Mouse (Mus musculus): ENCODE measurements at regions not wholly inside any gene's neighbourhood (a gene's known extent, or its start where the extent isn't known, plus 50 kb on each side); places are given as distances from the start of the nearest gene placed in this dataset.

DNA sequence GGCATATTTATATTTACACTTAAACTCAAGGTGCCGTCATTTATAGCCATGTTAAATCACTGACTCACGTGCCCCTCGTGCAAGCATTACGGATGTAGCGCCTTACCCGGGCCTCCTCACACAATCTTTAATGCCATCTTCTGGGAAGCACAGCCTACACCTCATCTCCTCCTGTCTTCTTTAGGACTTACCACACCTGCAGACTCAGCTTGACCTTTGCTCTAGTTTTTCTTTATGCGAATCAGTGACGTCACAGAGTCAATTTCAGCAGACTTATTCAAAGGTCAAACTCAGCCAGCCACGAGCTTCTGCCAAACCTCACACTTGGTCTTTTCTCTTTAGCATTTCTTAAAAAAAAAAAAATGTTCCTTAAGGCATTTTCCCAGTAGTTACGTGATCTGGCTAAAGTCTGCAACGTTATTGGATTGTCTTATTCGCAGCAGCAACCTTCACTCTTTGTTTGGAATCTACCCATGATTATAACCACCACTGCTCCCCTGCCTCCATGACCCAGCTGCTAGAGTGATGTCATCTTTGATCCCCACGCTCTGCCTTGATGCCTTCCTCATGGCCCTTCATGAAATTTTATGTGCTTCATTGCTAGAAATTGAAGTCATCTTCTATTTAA lies 285.3 kb downstream of the Lmo7 start:
- H3K36me3 ChIP-seq (ENCODE audit: control insufficient read depth, insufficient read depth, low read length), result no peaks in the 10 kb centered on the region
- no peaks in the 10 kb centered on the region for H3K9me3 ChIP-seq (ENCODE audit: control insufficient read depth, low read length)
- no peak overlapping the region for H3K4me3 ChIP-seq (ENCODE audit: low read depth, low read length)
- no peaks in the 10 kb centered on the region; the same call in 1 of the 2 replicates for H3K4me1 ChIP-seq (ENCODE audit: control insufficient read depth, insufficient read depth, low read length)
- H3K9ac ChIP-seq (ENCODE audit: low read depth, low read length), result no peak overlapping the region
- ATAC-seq (ENCODE audit: low read depth), result peak; percentile 62; the same call in 1 of the 2 replicates
- no peaks in the 10 kb centered on the region for H3K27me3 ChIP-seq (replicated peaks; ENCODE audit: control insufficient read depth, insufficient read depth, low read length)
- no peak overlapping the region for H3K4me2 ChIP-seq (ENCODE audit: low read depth, low read length)
- WGBS, result 59% methylated on average over 13 of the region's 13 CpGs
- H3K27ac ChIP-seq (replicated peaks; ENCODE audit: low read depth, low read length), result no peak overlapping the region
- DNase-seq (ENCODE audit: low spot score), result peak; percentile 70

DNA sequence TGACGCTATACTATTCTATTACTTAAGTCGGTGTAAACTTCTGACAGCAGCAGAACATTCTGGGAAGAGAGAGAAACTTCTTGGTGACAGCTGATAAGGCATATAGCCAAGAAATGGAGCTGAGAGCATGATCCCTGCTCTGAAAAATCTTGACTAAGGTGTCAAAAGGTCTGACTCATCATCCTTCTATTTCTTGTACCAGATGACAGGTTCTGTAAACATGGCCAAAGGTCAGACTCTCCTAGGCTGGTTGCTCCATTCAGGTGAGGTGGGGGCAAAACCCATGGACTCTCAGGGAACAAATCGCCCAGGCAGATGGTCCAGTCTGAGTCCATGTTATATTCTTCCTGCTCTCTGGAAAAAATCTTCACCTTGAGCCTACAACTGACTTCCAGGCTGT lies 283.5 kb downstream of the Lmo7 start:
- Histone ChIP-seq H3K27ac (replicated peaks; ENCODE audit: low read depth, low read length) (no peak overlapping the region), H3K4me1 (ENCODE audit: control insufficient read depth, insufficient read depth, low read length) (no peaks in the 10 kb centered on the region; the same call in 1 of the 2 replicates), H3K4me3 (ENCODE audit: low read depth, low read length) (no peak overlapping the region), H3K27me3 (replicated peaks; ENCODE audit: control insufficient read depth, insufficient read depth, low read length) (no peaks in the 10 kb centered on the region), H3K36me3 (ENCODE audit: control insufficient read depth, insufficient read depth, low read length) (no peaks in the 10 kb centered on the region), H3K4me2 (ENCODE audit: low read depth, low read length) (no peak overlapping the region), H3K9ac (ENCODE audit: low read depth, low read length) (no peak overlapping the region), H3K9me3 (ENCODE audit: control insufficient read depth, low read length) (no peaks in the 10 kb centered on the region)
- no peak for ATAC-seq (ENCODE audit: low read depth)
- WGBS, result 55% methylated on average over 3 of the region's 3 CpGs
- DNase-seq (ENCODE audit: low spot score), result no peak

DNA sequence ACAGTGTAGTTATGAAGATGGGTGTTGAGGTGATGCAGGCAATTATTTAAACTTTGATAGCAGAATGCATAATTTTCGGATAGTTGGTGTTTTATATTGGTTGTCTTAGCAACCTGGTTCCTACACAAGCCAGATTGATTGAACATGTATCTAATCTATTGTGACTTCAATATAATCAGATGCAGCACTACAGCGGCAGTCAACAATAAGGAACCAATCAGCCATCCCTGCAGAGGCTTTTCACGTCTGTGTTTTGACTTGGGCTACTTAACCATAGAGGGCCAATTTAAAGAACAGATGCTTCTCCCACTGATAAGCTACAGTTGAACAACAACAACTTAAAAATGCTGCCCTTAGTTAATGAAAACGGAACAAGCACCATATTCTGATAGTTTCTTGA lies 267.8 kb downstream of the Lmo7 start:
- Histone ChIP-seq H3K9ac (ENCODE audit: low read depth, low read length) (no peak overlapping the region), H3K9me3 (ENCODE audit: control insufficient read depth, low read length) (no peaks in the 10 kb centered on the region), H3K4me2 (ENCODE audit: low read depth, low read length) (no peak overlapping the region), H3K4me3 (ENCODE audit: low read depth, low read length) (no peak overlapping the region), H3K36me3 (ENCODE audit: control insufficient read depth, insufficient read depth, low read length) (no peaks in the 10 kb centered on the region), H3K27me3 (replicated peaks; ENCODE audit: control insufficient read depth, insufficient read depth, low read length) (no peaks in the 10 kb centered on the region), H3K4me1 (ENCODE audit: control insufficient read depth, insufficient read depth, low read length) (no peaks in the 10 kb centered on the region), H3K27ac (replicated peaks; ENCODE audit: low read depth, low read length) (no peak overlapping the region)
- WGBS, result 34% methylated on average over 4 of the region's 4 CpGs
- ATAC-seq (ENCODE audit: low read depth), result no peak
- no peak for DNase-seq (ENCODE audit: low spot score)

- no peaks in the 10 kb centered on the region for H3K36me3 ChIP-seq (ENCODE audit: control insufficient read depth, insufficient read depth, low read length)
- H3K4me2 ChIP-seq (ENCODE audit: low read depth, low read length), result no peak overlapping the region
- ATAC-seq (ENCODE audit: low read depth) (peak; percentile 76), DNase-seq (ENCODE audit: low spot score) (peak; percentile 93)
- H3K4me3 ChIP-seq (ENCODE audit: low read depth, low read length), result no peak overlapping the region
- no peaks in the 10 kb centered on the region for H3K27me3 ChIP-seq (replicated peaks; ENCODE audit: control insufficient read depth, insufficient read depth, low read length)
- no peaks in the 10 kb centered on the region for H3K9me3 ChIP-seq (ENCODE audit: control insufficient read depth, low read length)
- 15% methylated on average over 2 of the region's 2 CpGs for WGBS
- H3K4me1 ChIP-seq (ENCODE audit: control insufficient read depth, insufficient read depth, low read length), result peaks cover 6% of the 10 kb centered on the region; the same call in 1 of the 2 replicates
- no peak overlapping the region for H3K9ac ChIP-seq (ENCODE audit: low read depth, low read length)
- H3K27ac ChIP-seq (replicated peaks; ENCODE audit: low read depth, low read length), result peak overlapping the region; percentile 65; the same call in 1 of the 2 replicates
These were observed 254.6 kb downstream of the Lmo7 start for GRCm38 (mm10) chr14:101984401-101984800.
